Mouse (Mus musculus) embryonic fibroblast, embryonic 13.5 days (primary cell): ENCODE results near the gene Gtsf2.

ENCODE experiments used
- CTCF ChIP-seq: IDR thresholded peaks from 2 replicates; pipeline ENCODE4 v1.5.1; 2011; ENCODE audit warnings: mild to moderate bottlenecking, control low read depth, low read length, moderate library complexity, borderline replicate concordance; ENCODE audit not compliant: insufficient read depth
- POLR2A ChIP-seq: IDR thresholded peaks from 2 replicates; pipeline ENCODE4 v1.6.1; 2011; ENCODE audit warnings: low read depth, mild to moderate bottlenecking, control low read depth, low read length, moderate library complexity

DNA sequence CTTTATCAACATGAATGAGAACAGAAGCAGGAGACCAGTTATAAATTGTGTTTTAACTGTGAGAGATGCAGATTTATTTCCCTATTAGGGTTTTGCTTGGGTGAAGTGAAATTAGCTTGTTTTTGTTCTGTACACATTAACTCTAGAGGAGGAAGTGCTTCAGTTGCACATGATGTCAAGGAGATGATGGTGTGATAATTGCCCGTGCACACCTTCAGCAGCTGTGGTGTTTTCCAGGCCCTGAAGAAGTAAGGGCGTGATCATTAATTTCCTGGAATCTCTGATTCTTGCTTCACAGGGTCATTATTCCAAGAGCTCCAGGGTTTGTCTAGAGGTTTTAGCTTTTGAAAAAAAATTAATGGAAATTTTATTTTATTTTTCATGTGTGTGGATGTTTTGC lies 31.9 kb upstream of the Gtsf2 start:
- TF ChIP-seq POLR2A, result no peak
- no peak for TF ChIP-seq CTCF
